Mouse (Mus musculus) liver, adult 2 months (tissue): ENCODE data around the gene Fbxl12.

Source experiments
- CTCF ChIP-seq: fragments of 200-500 bp; IDR thresholded peaks from 2 replicates; pipeline ENCODE4 v1.5.1; 2011; ENCODE audit warnings: low read depth, low read length, control low read depth
- POLR2A ChIP-seq: fragments of 200-500 bp; IDR thresholded peaks from 2 replicates; pipeline ENCODE4 v1.6.1; 2011; ENCODE audit warnings: low read length, control low read depth; ENCODE audit not compliant: insufficient read depth; ENCODE audit errors: extremely low read depth

DNA sequence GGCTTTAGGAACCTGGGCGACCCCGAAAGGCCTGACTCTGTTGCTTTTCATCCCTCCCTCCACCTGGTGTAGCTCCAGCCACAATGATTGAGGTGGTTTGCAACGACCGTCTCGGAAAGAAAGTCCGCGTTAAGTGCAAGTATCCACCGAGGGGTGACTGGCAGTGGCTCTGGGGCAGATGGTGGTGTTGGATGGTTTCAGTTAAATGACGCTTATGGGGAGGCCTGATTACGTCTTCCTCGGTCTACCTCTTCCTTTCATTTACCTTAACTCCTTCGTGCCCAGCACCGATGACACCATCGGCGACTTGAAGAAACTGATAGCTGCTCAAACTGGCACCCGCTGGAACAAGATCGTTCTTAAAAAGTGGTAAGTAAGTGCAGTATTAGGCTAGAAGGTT is 554 bp upstream of the Fbxl12 start:
- TF ChIP-seq POLR2A = no peak
- TF ChIP-seq CTCF = no peak
